Mouse (Mus musculus): ENCODE measurements around the gene Nlk.
"Not testable (repeated sequence)": the region's sequence is repeated elsewhere in the genome, so short reads cannot be mapped to it uniquely, and the experiment has no call there.

Gene Nlk

DNA sequence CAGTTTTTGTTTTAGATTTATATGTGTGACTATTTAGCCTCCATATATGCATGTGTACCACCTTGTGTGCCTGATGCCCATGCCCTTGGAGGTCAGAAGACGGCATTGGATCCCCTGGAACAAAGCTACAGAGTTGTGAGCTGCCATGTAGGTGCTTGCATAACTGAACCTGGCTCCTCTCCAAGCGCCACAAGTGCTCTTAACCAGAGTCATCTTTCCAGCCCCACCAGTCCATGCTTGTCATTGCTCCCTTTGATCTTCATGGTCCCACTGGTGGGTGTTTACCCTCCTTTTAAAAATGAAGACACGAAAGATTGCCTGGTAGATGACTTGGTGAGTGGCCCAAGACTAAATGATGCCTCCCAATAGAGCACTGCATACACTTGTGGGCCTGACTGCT, 156.8 kb downstream of the Nlk start:
- DNase-seq: no peak

DNA sequence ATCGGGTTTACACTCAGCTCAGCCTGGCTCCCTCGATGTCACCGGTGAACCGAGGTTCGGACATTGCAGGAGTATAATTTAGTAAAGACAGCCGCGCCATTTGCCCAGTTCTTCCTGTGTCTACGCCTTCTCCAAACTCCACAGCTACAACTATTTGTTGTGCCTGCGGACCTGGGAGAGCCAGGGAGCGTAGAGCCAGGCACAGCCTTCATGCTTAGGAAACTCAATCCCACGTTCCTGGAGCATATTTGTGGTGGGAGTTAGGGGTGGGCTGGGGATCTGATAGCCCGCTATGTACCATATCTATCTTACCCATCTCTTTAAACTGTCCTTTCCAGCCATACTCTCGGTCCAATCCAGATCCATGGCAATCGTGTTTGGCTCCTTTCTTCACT, 160.5 kb downstream of the Nlk start:
- no peak for DNase-seq

DNA sequence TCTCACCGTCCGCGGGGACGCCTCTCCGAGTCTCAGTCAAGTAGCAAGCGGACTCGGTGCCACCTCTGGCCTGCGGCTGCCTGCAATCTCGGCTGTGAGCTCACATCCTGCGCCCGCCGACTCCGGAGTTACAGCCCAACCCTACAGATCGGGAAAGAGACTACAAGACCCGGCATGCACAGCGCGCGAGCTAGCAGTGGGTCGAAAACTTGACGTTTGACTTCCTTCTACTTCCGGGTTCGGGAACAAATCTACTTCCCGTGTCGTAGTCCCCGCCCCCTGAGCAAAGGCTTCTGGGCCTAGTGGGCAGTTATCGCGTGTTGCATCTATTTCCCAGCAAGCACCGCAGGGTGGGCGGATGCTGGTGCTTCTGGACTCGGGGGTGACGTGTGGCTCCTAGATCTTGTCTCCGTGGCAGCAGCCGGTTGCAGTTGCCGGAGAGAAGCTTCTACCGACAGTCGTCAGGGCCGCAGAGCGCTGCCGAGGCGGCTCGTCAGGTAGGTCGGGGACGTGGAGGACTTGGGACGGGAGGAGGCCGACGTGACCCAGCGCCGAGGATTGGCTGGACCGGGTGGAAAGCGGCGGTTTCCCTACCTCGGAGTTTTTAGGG, 161.0 kb downstream of the Nlk start, which contains the start of the genes Tnfaip1 and Ift20:
Gene Tnfaip1, minus strand, starts transcription at position 253 of the 610 bp plus-strand sequence.
Gene Ift20, plus strand, starts transcription at position 282 of the 610 bp plus-strand sequence.
- DNase-seq: peak; percentile 92

DNA sequence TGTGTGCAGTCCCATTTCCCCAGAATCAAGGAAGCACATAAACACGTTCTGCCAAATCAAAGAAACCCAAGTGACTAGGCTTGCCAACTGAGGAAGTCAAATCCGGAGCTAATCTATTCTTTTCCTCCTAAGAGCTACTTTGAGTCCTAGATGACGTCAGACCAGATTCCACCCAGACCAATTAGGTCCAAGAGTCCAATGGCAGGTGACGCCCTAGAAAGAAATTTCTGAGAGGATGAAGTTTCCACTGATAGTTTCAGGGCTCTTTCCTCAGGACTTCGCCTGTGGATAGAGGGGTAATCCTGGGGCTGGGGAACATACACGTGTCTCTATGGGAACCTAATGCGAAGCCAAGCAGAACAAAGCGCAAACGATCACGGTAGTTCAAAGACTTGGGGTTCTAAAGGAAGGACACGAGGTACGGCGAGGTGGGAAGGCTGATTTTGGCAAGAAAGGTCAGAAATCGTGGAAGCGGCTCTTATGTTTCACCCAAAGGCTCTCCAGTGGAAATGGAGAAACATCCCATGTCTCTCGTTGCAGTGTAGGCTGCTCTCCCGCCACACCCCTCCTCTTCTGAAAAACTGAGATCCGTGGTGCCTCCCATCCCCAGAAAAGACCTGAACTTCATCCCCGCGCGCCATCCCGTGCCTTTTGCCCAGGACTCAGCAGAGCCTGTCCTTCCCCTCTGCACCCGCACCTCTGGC, 161.6 kb downstream of the Nlk start:
- no peak for DNase-seq

DNA sequence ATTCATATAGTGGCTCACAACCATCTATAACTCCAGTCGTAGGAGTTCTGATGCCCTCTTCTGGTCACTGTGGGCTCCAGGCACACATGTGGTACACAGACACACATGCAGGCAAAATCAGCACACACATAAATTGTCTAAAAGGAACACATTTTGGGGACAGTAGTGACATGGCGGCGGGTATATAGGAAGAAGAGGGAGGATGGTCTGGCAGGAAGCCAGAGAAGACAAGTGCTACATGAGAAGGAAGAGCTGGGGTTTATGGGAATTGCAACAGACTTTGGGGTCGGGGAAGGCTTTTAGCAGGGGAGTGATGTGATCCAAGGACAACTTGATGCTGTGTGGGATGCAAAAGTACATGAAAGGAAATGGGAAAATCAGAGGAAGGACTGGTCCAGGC, 162.7 kb downstream of the Nlk start:
- no peak for DNase-seq

DNA sequence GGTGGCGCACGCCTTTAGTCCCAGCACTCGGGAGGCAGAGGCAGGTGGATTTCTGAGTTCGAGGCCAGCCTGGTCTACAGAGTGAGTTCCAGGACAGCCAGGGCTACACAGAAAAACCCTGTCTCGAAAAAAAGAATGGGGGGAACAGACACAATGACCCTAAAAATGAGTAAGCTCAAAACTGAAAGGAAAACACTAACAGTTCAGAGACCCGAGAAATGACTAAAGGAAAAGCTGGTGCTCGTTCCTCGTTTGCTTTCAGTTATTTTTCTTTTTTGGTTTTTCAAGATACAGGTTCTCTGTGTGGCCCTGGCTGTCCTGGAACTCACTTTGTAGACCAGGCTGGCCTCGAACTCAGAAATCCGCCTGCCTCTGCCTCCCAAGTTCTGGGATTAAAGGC, 165.7 kb downstream of the Nlk start:
- not testable (repeated sequence) for DNase-seq

DNA sequence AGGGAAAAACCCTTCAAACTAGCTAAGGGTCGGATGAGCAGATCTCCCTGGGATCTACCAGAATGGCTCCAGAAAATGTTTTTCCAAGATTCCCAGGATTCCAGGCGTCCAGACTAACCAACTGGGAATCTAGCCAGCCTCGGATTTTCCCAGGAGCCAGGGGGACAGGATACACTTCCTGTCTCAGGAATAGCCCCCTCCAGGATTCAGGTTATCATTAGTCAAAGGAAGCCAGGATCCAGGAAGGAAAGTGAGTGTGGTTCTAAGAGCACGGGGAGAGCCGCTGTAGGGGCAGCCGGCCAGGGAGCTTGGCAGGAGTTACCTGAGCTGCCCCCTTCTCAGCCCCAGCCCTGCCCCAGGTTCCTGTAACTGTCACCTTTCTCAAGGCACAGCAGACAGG, 166.1 kb downstream of the Nlk start:
- no peak for DNase-seq

DNA sequence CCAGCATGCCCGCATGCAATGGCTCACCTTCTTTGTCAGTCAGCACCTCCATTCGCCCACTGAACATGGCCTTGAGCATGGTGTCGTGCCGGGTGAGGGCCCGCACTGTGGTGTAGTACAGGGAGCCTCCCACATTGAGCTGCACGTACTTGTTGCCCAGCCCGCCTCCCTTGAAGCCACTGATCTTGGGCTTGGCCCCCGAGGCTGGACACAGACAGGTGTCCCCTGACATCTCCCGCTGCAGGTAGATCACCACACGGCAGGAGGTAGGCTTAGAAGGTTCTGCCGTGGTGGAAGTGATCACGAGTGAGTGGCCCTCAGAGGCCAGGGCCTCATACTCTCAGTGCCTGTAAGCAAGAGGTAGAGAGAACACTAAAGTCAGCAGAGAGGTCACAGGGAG, 167.2 kb downstream of the Nlk start:
- DNase-seq: no peak

DNA sequence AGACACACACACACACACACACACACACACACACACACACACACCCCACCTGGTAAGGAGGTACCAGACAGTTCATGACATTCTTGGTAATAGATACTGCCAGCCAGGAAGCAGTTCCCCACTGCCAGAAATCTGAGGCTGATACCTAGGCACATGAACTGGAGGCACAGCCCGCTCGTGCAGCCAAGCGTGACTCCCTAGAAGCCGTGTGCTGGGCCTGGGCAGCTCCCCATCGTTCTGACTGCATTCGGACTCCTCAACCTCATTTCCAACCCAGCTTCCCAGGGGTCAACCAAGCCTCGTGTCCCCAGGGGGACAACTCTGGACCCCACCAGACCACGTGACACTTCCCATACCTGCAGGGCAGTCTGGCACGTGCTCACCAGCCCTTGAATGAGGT, 168.5 kb downstream of the Nlk start:
- DNase-seq: no peak

DNA sequence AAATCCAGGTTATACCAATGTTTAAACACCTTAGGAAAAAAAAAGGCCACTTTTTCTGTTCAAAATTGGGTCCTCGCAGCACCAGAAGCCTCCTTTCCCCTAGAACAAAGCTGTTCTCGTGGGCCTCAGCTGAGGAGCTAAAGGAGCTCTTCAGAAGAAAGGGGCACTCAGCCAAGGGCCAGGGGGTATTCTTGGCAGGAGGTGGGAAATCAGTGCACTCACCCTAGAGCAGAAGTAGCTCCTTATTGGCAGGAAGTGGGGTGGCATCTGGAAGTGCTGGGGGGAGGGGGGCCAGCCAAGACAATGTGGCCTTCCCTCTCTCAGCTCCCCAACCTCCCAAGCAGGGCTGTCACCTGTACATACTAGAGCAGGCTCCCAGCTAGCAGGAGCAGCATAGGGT, 172.3 kb downstream of the Nlk start:
- no peak for DNase-seq

DNA sequence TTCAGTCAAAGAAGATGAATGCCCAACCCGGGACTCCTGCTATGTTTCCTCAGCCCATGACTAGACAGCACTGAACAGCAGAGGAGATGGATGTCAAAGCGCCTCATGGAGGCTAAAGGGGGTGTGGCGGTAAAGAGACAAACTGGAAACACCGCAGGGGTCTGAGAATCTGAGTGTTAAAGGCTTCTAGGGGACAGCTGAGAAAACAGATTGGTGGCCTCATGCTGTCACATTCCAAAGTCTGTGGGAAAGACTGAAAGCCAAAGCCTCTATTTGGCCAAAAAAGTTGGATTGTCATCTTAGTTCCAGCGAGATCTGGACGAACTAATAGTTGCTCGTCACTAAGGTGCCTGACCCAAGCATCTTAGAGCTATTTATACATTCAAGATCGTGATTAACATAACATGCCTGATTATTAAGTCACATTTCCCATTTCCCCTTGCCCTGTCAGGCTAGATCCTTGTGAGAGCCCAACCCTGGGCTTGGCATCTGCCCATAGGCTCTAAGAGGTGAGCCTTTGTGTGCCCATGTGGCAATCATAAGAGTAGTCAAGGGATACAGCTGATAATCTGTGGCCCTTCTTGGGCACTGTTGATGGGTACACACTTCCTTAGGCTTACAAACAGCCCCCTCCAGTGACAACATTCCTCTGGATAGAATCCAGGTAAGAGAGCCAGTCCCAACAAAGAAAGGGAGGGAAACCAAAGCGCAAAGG, 173.8 kb downstream of the Nlk start:
- DNase-seq: no peak

DNA sequence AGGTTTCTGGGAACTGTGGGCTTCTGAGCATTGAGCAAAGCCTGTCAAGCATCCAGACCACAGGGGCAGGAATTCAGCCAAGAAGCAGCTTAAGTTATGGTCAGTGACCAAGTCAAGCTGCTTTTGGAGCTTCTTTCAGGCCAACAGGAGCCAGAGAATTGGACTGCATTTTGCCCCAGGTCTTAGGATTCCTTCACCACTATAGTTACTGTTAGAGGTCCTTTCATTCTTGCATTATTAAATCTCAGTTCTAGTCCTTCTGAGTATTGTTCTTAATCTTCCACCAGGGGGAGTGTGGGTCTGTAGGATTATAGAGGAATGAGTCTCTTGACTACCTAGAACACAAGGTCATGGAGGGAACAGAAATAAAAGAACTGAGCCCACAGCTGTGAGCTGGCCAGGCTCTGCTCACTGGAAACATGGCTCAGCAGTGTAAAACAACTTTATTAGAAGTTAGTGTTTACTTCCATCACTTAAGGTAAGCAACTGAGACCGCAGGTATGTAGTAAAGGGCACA, 174.6 kb downstream of the Nlk start:
- DNase-seq: no peak

DNA sequence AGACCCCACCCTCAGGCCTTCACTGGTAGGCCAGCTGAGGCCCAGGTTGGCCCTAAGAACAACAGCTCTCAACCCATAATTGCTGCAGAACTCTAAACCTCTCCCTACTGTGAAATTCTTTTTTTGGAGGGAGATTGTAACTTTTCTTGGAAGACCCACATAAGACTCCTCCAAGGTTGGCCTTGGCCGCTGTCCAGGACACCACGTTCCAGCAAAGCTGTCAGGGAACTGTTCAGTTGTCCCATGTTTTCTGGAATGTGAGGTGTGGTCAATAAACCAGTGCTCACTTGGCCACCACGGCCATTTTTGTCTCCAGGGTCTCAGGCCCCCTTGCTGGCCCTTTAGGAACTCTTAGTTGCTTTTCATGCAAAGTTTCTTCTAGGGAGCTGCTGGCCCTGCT, 175.3 kb downstream of the Nlk start:
- no peak for DNase-seq

DNA sequence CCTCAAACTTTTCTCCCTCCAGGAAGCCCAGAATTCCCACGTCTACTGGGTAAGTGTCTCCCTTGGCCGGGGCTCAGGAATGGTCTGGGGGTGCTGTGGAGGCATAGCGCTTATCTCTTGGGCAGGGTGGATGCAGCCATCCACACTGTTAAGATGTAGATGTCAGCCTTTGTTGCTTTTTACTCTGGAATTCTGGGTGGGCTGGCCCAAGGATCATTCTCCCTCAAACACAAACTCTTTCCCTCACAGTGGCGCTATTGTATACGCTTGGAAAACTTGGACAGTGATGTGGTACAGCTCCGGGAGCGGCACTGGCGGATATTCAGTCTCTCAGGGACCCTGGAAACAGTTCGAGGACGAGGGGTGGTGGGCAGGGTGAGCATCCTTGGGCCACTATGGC, 178.2 kb downstream of the Nlk start:
- DNase-seq: no peak

Data from right cerebral cortex, postnatal 4 days (tissue).